ENCODE assay signal across 8 mouse cellular contexts in the genomic region with DNA sequence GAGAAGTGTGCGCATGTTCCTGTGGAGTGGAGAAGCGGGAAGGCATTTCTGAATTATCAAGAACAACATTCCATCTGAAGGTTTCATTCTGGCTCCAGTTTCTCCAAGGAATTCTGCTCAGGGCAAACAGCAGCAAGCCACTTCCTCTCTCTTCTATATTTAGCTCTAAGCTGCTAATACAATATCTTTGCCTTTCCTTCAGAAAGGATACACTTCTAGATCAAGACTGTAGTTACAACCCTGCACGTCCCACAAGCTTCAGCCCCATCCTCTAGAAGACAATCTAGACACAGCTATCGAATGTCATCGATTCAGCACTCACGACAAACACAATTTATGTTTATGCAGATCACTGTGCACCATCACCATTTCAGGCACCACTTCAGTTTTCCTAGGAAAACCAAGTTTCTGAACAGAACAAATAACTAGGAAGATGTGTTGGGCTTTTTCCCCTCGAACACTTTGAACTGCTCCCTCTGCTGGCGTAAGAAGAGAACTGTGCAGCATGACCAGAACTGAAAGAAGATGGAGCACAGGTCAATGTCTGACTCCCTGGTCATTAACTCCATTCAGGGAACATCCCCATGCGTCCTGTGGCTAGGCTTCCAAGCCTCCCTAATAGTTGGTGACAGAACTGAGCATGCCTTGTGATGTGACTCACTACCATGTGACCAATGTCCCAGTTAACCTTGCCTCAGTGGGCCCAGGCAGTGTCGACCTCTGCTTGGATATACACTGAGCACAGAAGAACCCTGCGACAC. TPM values are rescaled to one million over a fixed set of nuclear protein-coding genes. Genes with fewer than 3 reads are reported as not detected.
DNase-seq lines count a peak whose midpoint lies in the region; ATAC-seq and TF ChIP-seq lines count a peak whose summit lies in the region.

No protein-coding gene starts in this region.

- peak; percentile 32 to 46 for DNase-seq in urinary bladder, postnatal 36 days (ENCODE audit: low spot score in 2 of 2)
- no peak for DNase-seq in urinary bladder, postnatal 4 days (ENCODE audit: low spot score in 2 of 2)
- DNase-seq in cerebellum, adult 2 months: peak; percentile 38 to 41
- peak; percentile 49 for DNase-seq in forelimb bud, embryonic 11.5 days (ENCODE audit: low read depth, low spot score)
- DNase-seq in hindlimb bud, embryonic 11.5 days (ENCODE audit: extremely low spot score, low read depth, low spot score): peak; percentile 28

- no peak overlapping the region for H3K27ac ChIP-seq in cerebellum, adult 2 months (ENCODE audit: insufficient read depth, low read length)
- H3K27ac ChIP-seq in limb, embryonic 15.5 days: peak overlapping the region; percentile 62
- H3K27ac ChIP-seq in midbrain, embryonic 15.5 days: peak overlapping the region; percentile 43; the same call in 1 of the 2 replicates
- H3K27ac ChIP-seq in stomach, embryonic 14.5 days (ENCODE audit: low read length): peak overlapping the region; percentile 23; the same call in 1 of the 2 replicates

- H3K36me3 ChIP-seq in limb, embryonic 15.5 days: no peaks in the 10 kb centered on the region
- no peaks in the 10 kb centered on the region for H3K36me3 ChIP-seq in midbrain, embryonic 15.5 days (replicated peaks)
- H3K36me3 ChIP-seq in stomach, embryonic 14.5 days (ENCODE audit: control insufficient read depth, insufficient read depth, low read length): no peaks in the 10 kb centered on the region

- 63% methylated on average over 11 of the region's 11 CpGs for whole genome bisulfite sequencing in cerebellum, adult 2 months
- WGBS in limb, embryonic 15.5 days: 50% methylated on average over 11 of the region's 11 CpGs
- 60% methylated on average over 11 of the region's 11 CpGs for WGBS in midbrain, embryonic 15.5 days
- whole genome bisulfite sequencing in stomach, embryonic 14.5 days: 53% methylated on average over 11 of the region's 11 CpGs

- H3K4me2 ChIP-seq in limb, embryonic 15.5 days: no peak overlapping the region
- no peak overlapping the region for H3K4me2 ChIP-seq in midbrain, embryonic 15.5 days
- H3K4me2 ChIP-seq in stomach, embryonic 14.5 days (replicated peaks; ENCODE audit: low read depth, low read length): no peak overlapping the region

- H3K4me3 ChIP-seq in cerebellum, adult 2 months (replicated peaks; ENCODE audit: insufficient read depth, low read depth, low read length): no peak overlapping the region
- H3K4me3 ChIP-seq in limb, embryonic 15.5 days: no peak overlapping the region
- no peak overlapping the region for H3K4me3 ChIP-seq in midbrain, embryonic 15.5 days
- H3K4me3 ChIP-seq in stomach, embryonic 14.5 days (ENCODE audit: low read depth, low read length): no peak overlapping the region

- H3K27me3 ChIP-seq in cerebellum, adult 2 months (ENCODE audit: control insufficient read depth, insufficient read depth, low read length): no peaks in the 10 kb centered on the region
- no peaks in the 10 kb centered on the region for H3K27me3 ChIP-seq in limb, embryonic 15.5 days
- no peaks in the 10 kb centered on the region for H3K27me3 ChIP-seq in midbrain, embryonic 15.5 days (replicated peaks)
- no peaks in the 10 kb centered on the region for H3K27me3 ChIP-seq in stomach, embryonic 14.5 days (ENCODE audit: control insufficient read depth, insufficient read depth, low read length)

- no peaks in the 10 kb centered on the region for H3K9me3 ChIP-seq in limb, embryonic 15.5 days
- no peaks in the 10 kb centered on the region for H3K9me3 ChIP-seq in midbrain, embryonic 15.5 days
- H3K9me3 ChIP-seq in stomach, embryonic 14.5 days (ENCODE audit: control insufficient read depth, low read depth, low read length): no peaks in the 10 kb centered on the region

- peak; percentile 64 for TF ChIP-seq CTCF in cerebellum, adult 2 months (IDR thresholded peaks at IDR 0.05; ENCODE audit: borderline replicate concordance, insufficient read depth, low read depth, low read length)

- no peaks in the 10 kb centered on the region; the same call in 1 of the 2 replicates for H3K4me1 ChIP-seq in cerebellum, adult 2 months (ENCODE audit: control insufficient read depth, insufficient read depth, low read length)
- peaks cover 3% of the 10 kb centered on the region; the same call in 1 of the 2 replicates for H3K4me1 ChIP-seq in limb, embryonic 15.5 days
- H3K4me1 ChIP-seq in midbrain, embryonic 15.5 days: no peaks in the 10 kb centered on the region
- H3K4me1 ChIP-seq in stomach, embryonic 14.5 days (ENCODE audit: control insufficient read depth, insufficient read depth, low read length): no peaks in the 10 kb centered on the region

- no peak overlapping the region for H3K9ac ChIP-seq in limb, embryonic 15.5 days
- no peak overlapping the region for H3K9ac ChIP-seq in midbrain, embryonic 15.5 days
- H3K9ac ChIP-seq in stomach, embryonic 14.5 days (replicated peaks; ENCODE audit: low read depth, low read length): no peak overlapping the region

- ATAC-seq in limb, embryonic 15.5 days (ENCODE audit: insufficient number of reproducible peaks, low FRiP score, low TSS enrichment, low read depth): no peak
- ATAC-seq in midbrain, embryonic 15.5 days (replicated peaks): peak; percentile 57
- ATAC-seq in stomach, embryonic 14.5 days (ENCODE audit: insufficient number of reproducible peaks, insufficient read depth, low FRiP score, low read depth): no peak

- TF ChIP-seq POLR2A in cerebellum, adult 2 months (IDR thresholded peaks at IDR 0.05; ENCODE audit: borderline replicate concordance, insufficient read depth, low read length): no peak

RNA-seq across cellular contexts. Expression of a gene that starts 54.6 kb away (rescaled TPM):
- 113 and 120 TPM in 2 replicates for polyA plus RNA-seq in cerebellum, adult 2 months (2012; rRNA removed)
- polyA plus RNA-seq in limb, embryonic 15.5 days (2015; fragmentation: Nextera tagmentation; extraction: Ambion mirVana): 62.1 and 63.8 TPM in 2 replicates
- polyA plus RNA-seq in midbrain, embryonic 15.5 days (2015; fragmentation: Nextera tagmentation; extraction: Ambion mirVana): 74.0 and 75.0 TPM in 2 replicates
- 60.5 and 65.2 TPM in 2 replicates for polyA plus RNA-seq in stomach, embryonic 14.5 days (2014; fragmentation: Nextera tagmentation; extraction: Ambion mirVana)

Comparison
In these comparisons a context has a peak if more than half of its experiments do, and no peak if none do; other contexts are left out.
1. DNase-seq: peak in urinary bladder, postnatal 36 days (2 of 2), cerebellum, adult 2 months (2 of 2), forelimb bud, embryonic 11.5 days (single experiment) and hindlimb bud, embryonic 11.5 days (single experiment); none in urinary bladder, postnatal 4 days (0 of 2).